Comparison of ENCODE assay signal across 11 mouse cellular contexts in the genomic region with DNA sequence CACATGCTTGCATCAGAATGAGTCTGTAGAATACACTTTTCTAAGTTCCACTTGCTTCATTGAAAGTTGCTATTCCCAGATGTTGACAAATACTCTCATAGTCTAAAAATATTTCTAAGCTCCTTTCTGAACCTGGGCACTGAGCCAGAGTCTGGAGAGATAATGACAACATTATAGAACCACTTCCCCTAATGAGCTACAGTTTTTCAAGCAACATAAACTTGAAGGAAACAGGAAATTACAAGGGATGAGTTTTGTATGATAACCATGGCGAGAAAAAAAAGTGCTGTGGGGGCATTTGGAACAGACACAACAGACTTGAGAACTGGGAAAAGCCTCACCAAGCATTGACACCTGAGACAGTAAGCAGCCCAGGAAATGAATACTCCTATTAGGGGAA.
DNase-seq lines count a peak whose midpoint lies in the region; ATAC-seq and TF ChIP-seq lines count a peak whose summit lies in the region.
"Had no signal": no experiment of that assay in that cellular context is flagged by ENCODE, and none has a peak within 500 bp of the region (broad histone marks: within the 10 kb centered on the region; RNA-seq: fewer than 3 reads in every experiment).

No protein-coding gene starts in this region.

- no peak overlapping the region for H3K9ac ChIP-seq in limb, embryonic 14.5 days (ENCODE audit: low read depth, low read length, severe bottlenecking)
- H3K9ac ChIP-seq: heart, embryonic 13.5 days had no signal

- DNase-seq in gastrocnemius, postnatal 14 days = peak; percentile 14
- no peak for DNase-seq in gastrocnemius, adult 2 months
- DNase-seq in limb, embryonic 14.5 days (ENCODE audit: low spot score) = peak; percentile 23
- DNase-seq in limb, embryonic 10.5 days (ENCODE audit: low spot score) = no peak
- DNase-seq in c-Kit-positive CD71-negative TER-119-negative erythroid progenitor cells, embryonic 14.5 days (ENCODE audit: low read depth) = peak; percentile 6
- DNase-seq in lung, postnatal 36 days = peak; percentile 61
- no peak for DNase-seq in cerebellum, adult 9-11 months
- no peak for DNase-seq in cerebellum, adult 11 months
- DNase-seq: retina, postnatal 1 day had no signal

- no peaks in the 10 kb centered on the region for H3K36me3 ChIP-seq in limb, embryonic 14.5 days (ENCODE audit: control insufficient read depth, insufficient read depth, low read length)
- no peaks in the 10 kb centered on the region for H3K36me3 ChIP-seq in limb, embryonic 10.5 days
- H3K36me3 ChIP-seq: heart, embryonic 13.5 days had no signal

- no peaks in the 10 kb centered on the region for H3K27me3 ChIP-seq in limb, embryonic 14.5 days (ENCODE audit: control insufficient read depth, insufficient read depth, low read length)
- H3K27me3 ChIP-seq in limb, embryonic 10.5 days (ENCODE audit: low read depth, poor library complexity, severe bottlenecking) = no peaks in the 10 kb centered on the region
- H3K27me3 ChIP-seq: heart, embryonic 13.5 days had no signal

- 58% methylated on average over 1 of the region's 1 CpGs for WGBS in limb, embryonic 14.5 days
- 85% methylated on average over 1 of the region's 1 CpGs for WGBS in limb, embryonic 10.5 days

- intact Hi-C loops in gastrocnemius, postnatal 14 days (cut with DNase I; ENCODE audit: low total_unique reads) = no loop called here
- intact Hi-C loops in gastrocnemius, adult 2 months (cut with DNase I) = no loop called here

- no peak overlapping the region for H3K4me3 ChIP-seq in gastrocnemius, adult 2 months
- H3K4me3 ChIP-seq in limb, embryonic 14.5 days (replicated peaks; ENCODE audit: low read length) = no peak overlapping the region
- H3K4me3 ChIP-seq in limb, embryonic 10.5 days = no peak overlapping the region
- H3K4me3 ChIP-seq: heart, embryonic 13.5 days had no signal

- H3K27ac ChIP-seq in gastrocnemius, adult 2 months = no peak overlapping the region
- H3K27ac ChIP-seq in limb, embryonic 14.5 days (replicated peaks; ENCODE audit: low read depth, low read length) = no peak overlapping the region
- no peak overlapping the region for H3K27ac ChIP-seq in limb, embryonic 10.5 days
- H3K27ac ChIP-seq: heart, embryonic 13.5 days; macrophage had no signal

- TF ChIP-seq CTCF in gastrocnemius, adult 2 months (IDR thresholded peaks at IDR 0.05) = no peak

- H3K4me2 ChIP-seq in limb, embryonic 14.5 days (replicated peaks; ENCODE audit: low read depth, low read length, severe bottlenecking) = no peak overlapping the region
- H3K4me2 ChIP-seq: heart, embryonic 13.5 days had no signal

- ATAC-seq in limb, embryonic 14.5 days (ENCODE audit: low FRiP score, low read depth) = no peak

- TF ChIP-seq POLR2A in limb, embryonic 14.5 days (IDR thresholded peaks at IDR 0.05; ENCODE audit: borderline replicate concordance, extremely low read depth, insufficient read depth, insufficient read length) = no peak

- H3K4me1 ChIP-seq in limb, embryonic 14.5 days (ENCODE audit: control insufficient read depth, insufficient read depth, low read length) = no peaks in the 10 kb centered on the region
- no peaks in the 10 kb centered on the region for H3K4me1 ChIP-seq in limb, embryonic 10.5 days

- no peaks in the 10 kb centered on the region for H3K9me3 ChIP-seq in limb, embryonic 14.5 days (ENCODE audit: control insufficient read depth, low read length)
- H3K9me3 ChIP-seq in limb, embryonic 10.5 days (replicated peaks) = no peaks in the 10 kb centered on the region
- H3K9me3 ChIP-seq: heart, embryonic 13.5 days had no signal

Comparison
In these comparisons a context has a peak if more than half of its experiments do, and no peak if none do; other contexts are left out.
1. DNase-seq: peak in gastrocnemius, postnatal 14 days (single experiment), limb, embryonic 14.5 days (single experiment), c-Kit-positive CD71-negative TER-119-negative erythroid progenitor cells, embryonic 14.5 days (single experiment) and lung, postnatal 36 days (single experiment); none in gastrocnemius, adult 2 months (single experiment), limb, embryonic 10.5 days (single experiment), cerebellum, adult 9-11 months (single experiment) and cerebellum, adult 11 months (single experiment).